Mouse (Mus musculus) bone marrow, adult 2 months (tissue): ENCODE data around the gene Slc38a6.

Experiments used
- CTCF ChIP-seq: fragments of 200-500 bp; IDR thresholded peaks from 2 replicates; pipeline ENCODE4 v1.5.1; 2011; ENCODE audit warnings: low read length, control low read depth; ENCODE audit not compliant: control insufficient read depth, insufficient read depth
- POLR2A ChIP-seq: fragments of 200-500 bp; IDR thresholded peaks from 2 replicates; pipeline ENCODE4 v1.6.1; 2011; ENCODE audit warnings: low read depth, mild to moderate bottlenecking, control low read depth, low read length, borderline replicate concordance; ENCODE audit not compliant: control insufficient read depth

DNA sequence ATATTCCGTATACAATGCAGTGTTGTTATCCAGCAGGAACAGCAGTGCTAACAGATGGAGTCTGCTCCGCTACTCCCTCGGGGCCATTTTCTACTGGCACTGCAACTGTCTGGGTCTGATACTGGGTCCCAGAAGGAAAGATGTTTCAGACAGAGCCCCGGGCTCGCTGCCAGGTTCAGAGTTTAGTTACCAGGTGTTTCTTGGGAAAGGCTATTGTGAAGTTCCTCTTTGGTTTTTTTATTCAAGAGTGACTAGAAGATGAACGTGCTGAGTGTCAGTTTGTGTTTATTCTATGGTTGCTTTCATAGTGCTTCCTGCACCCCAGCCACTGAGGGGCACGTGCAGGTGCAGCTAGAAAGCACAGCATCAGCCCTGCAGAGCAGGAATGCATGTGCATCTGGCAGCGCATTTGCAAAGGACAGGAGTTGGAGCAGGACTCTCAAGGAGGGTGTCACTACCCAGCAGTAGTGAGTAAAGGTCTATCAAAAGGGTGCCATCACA, 47.5 kb downstream of the Slc38a6 start:
- no peak for TF ChIP-seq CTCF
- no peak for TF ChIP-seq POLR2A
